Comparison of ENCODE assay signal across 16 mouse cellular contexts in genomic region chr14:49045610-49046009, GRCm38 (mm10).
"Had no signal": no experiment of that assay in that cellular context is flagged by ENCODE, and none has a peak within 500 bp of the region (broad histone marks: within the 10 kb centered on the region; RNA-seq: fewer than 3 reads in every experiment).

No protein-coding gene starts in this region.

- H3K27ac ChIP-seq: intestine, embryonic 15.5 days; kidney, embryonic 15.5 days; liver, embryonic 13.5 days; midbrain, embryonic 12.5 days; neural tube, embryonic 13.5 days; stomach, postnatal 0 days had no signal

- ATAC-seq: intestine, embryonic 15.5 days; midbrain, embryonic 16.5 days had no signal

- H3K4me3 ChIP-seq: intestine, embryonic 15.5 days; kidney, embryonic 15.5 days; liver, embryonic 13.5 days; midbrain, embryonic 12.5 days; myocyte; neural tube, embryonic 13.5 days had no signal

- DNase-seq: kidney, adult 11 months; kidney, adult 8-10 months; kidney, postnatal 10 days; kidney, postnatal 36 days; liver, embryonic 13.5 days; lung, adult 2 months; lung, postnatal 14 days; lung, postnatal 4 days; thymus, postnatal 25 days had no signal
